Mouse (Mus musculus): ENCODE data around the gene Ube2c.

GRCm38 (mm10) chr2:164745843-164746479 lies 23.7 kb upstream of the Ube2c start, which contains the start of the genes Wfdc3 and Dnttip1:
- no peak for TF ChIP-seq CTCF (IDR thresholded peaks at IDR 0.05)
- TF ChIP-seq EP300 (IDR thresholded peaks at IDR 0.05): no peak

Data from lung, postnatal 0 days (tissue).